Mouse (Mus musculus) monocyte, adult 59 days (primary cell): Measurements from ENCODE around the gene Cxcr2. TPM values are rescaled to one million over a fixed set of nuclear protein-coding genes. Genes with fewer than 3 reads are reported as not detected.

Experiments
- total RNA-seq, 2 experiments: library from RNA; stranded (reverse); gene quantifications; one replicate each; pipeline ENCODE4 v1.2.4; 2023

Cxcr2 gene
- total RNA-seq = under 1 TPM; 0.27 to 0.81 TPM

DNA sequence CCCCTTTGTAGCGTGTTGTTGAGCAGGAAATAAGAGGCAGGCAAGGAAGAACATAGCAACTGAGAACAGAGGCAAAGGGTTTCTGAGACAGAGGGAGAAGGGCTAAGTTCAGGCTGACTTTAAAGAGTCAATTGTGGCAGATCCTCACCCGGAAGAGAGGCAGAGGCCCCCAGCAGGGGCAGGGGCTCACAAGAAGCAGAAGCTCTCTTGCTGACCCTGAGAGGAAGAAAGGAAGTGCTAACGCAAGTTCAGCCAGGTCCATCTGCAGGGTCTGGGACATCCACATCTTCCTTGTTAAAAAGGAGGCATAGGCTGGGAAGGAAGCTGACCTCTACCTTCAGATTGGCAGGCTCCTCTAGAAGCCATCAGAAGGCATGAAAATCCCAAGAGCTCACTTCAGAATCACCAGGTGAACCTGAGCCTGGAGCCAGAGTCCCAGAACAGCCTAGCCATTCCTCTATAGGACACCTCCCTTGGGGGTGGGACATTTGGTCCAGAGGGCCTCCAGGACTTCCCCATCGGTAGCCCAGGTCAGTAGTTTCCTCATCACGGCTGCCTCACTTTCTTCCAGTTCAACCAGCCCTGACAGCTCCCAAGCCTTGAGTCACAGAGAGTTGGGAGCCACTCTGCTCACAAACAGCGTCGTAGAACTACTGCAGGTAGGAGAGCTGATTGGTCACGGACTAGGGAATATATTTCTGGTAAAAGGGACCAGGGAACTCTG is at the start of gene Cxcr2:
Gene Cxcr2, plus strand, starts transcription at position 529 of the 724 bp plus-strand sequence.

DNA sequence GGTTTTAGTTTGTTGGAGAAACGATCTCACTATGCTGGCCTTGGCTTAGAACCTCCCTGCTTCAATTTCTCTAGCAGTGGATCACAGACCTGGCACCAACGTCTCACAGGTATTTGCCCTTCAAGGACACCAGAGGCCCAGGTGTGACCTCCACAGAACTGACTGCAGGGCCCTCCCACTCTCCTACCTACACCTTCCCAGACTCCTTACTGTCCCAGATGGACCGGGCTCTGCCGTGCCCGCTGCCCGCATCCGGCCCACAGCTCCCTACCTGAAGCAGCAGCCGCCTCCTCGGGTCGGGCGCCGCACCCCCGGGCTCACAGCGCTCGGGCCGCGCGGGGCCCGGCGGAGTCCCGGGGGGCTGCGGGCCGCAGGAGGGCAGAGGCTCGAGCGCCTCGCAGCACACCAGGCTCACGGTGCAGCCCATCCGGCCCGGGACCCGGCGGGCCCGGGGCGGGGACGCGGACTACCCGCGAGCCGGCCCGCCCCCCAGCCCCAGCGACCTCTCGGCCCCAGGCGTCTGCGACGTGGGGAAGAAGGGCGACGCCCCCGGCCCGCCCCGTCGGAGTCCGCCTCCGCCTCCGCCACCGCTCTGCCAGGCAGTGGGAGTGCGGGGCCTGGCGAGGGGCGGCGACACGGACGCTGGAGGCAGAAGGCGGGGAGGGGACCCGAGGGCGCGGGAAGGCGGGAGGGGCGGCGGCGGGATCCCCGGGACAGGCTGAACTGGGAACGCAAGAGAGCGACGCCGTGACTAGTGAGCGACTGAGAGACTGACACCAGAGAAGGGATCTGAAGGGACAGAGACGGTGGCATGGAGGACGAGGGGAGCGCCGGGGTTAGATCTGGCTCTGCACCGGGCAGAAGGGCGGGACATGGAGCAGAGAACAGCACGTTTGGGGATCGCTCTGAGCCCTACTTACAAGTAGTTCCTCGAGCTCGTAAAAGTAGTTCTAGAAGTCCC is 29.5 kb upstream of the Cxcr2 start, which contains the start of gene Tns1:
Gene Tns1, minus strand, starts transcription at position 429 of the 961 bp plus-strand sequence.

DNA sequence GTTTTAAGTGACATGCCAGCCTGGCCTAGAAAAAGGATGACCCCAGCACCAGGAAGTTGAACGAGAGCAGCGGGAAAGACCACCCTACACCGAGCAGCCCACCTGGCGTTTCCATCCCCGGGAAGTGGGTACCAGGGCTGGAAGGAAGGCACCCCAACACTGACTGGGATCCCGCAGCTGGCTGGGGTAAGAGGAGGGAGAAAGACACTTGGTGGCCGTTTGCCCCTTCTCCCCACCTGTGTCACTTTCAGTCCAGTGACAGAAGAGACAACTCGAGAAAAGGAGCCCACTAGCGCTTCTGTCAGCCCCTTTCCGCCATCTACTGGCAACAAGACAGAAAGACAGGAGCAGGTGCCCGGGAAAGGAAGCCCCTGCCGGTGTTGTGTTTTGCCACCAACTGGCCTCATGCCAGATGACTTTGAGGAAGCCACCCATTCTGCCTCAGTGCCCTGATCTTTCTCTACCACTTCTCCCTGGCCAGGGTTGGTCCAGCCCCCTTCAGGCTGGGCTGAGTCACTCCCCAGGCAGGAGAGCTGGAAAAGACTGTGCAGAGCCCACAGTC is 28.7 kb upstream of the Cxcr2 start, which contains the start of gene Rufy4:
Gene Rufy4, plus strand, starts transcription at position 551 of the 562 bp plus-strand sequence.

DNA sequence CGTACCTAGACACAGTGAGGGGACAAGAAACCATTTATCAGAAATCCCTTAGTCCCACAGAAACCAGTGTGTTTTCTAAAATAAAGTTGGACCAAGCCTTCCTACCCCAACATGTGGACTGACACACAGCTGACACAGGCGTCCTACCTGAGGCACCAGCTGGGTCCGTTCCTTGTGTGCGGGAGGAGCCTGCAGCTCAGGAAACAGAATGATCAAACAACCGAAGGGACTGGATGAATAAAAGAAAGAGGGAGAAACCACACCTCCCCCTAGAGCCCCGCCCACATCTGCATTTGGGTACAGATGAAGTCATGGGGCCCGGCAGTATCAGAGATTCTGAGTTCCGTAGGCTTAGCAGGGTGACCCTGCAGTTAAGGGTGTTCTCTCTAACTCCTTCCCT is 40.7 kb downstream of the Cxcr2 start, which contains the start of gene Cxcr1:
Gene Cxcr1, minus strand, starts transcription at position 187 of the 400 bp plus-strand sequence.

Other genes starting within 250 kb of the Cxcr2 start
- gene Tns1, start 29.5 kb upstream of the Cxcr2 start, total RNA-seq = 10 to 100 TPM; 31.5 to 44.8 TPM
- not detected for gene Rufy4, start 28.4 kb upstream of the Cxcr2 start, total RNA-seq
- gene Cxcr1, start 40.6 kb downstream of the Cxcr2 start, total RNA-seq = not detected
- gene Arpc2, start 82.1 kb downstream of the Cxcr2 start, total RNA-seq = 100 to 1,000 TPM; 710 to 723 TPM
- gene Gpbar1, start 124.6 kb downstream of the Cxcr2 start, total RNA-seq = under 1 TPM; 0.63 to 0.85 TPM
- gene Aamp, start 130.7 kb downstream of the Cxcr2 start, total RNA-seq = 100 to 1,000 TPM; 118 to 129 TPM
- gene Pnkd, start 130.9 kb downstream of the Cxcr2 start, total RNA-seq = 10 to 100 TPM; 16.8 to 17.0 TPM
- 10 to 100 TPM; 66.7 to 88.5 TPM for gene Tmbim1, start 151.6 kb downstream of the Cxcr2 start, total RNA-seq
- gene Catip, start 208.1 kb downstream of the Cxcr2 start, total RNA-seq = under 1 TPM; 0.49 to 0.76 TPM
- gene Slc11a1, start 221.2 kb downstream of the Cxcr2 start, total RNA-seq = 100 to 1,000 TPM; 616 to 632 TPM
- gene Ctdsp1, start 237.5 kb downstream of the Cxcr2 start, total RNA-seq = 100 to 1,000 TPM; 136 to 144 TPM